Mouse (Mus musculus) heart, embryonic 15.5 days (tissue): Measurements from ENCODE around the gene Wdr31. TPM values are rescaled to one million over a fixed set of nuclear protein-coding genes. Genes with fewer than 3 reads are reported as not detected.

Source experiments
- ATAC-seq: fragments of 200-750 bp; cut with Nextera tagmentation; replicated peaks from 2 replicates; pipeline ENCODE4 v1.8.0; 2017; ENCODE audit warnings: low read depth, moderate TSS enrichment; ENCODE audit not compliant: insufficient number of reproducible peaks, insufficient read depth, low FRiP score
- H3K27ac ChIP-seq: fragments of 300-500 bp; sonication (generic); 2 replicates; pipeline ENCODE4 v1.5.1; 2015; ENCODE audit warnings: mild to moderate bottlenecking, inconsistent platforms
- H3K27me3 ChIP-seq: fragments of 300-500 bp; sonication (generic); 2 replicates; pipeline ENCODE4 v1.6.1; 2015; ENCODE audit warnings: inconsistent platforms
- H3K36me3 ChIP-seq: fragments of 300-500 bp; sonication (generic); 2 replicates; pipeline ENCODE4 v1.6.1; 2015; ENCODE audit warnings: mild to moderate bottlenecking, inconsistent platforms
- H3K4me1 ChIP-seq: fragments of 300-500 bp; sonication (generic); replicated peaks from 2 replicates; pipeline ENCODE4 v1.6.1; 2015; ENCODE audit warnings: inconsistent platforms
- H3K4me2 ChIP-seq: fragments of 300-500 bp; sonication (generic); 2 replicates; pipeline ENCODE4 v1.6.1; 2015; ENCODE audit warnings: inconsistent platforms, mild to moderate bottlenecking, moderate library complexity
- H3K4me3 ChIP-seq: fragments of 300-500 bp; sonication (generic); 2 replicates; pipeline ENCODE4 v1.5.1; 2015; ENCODE audit warnings: mild to moderate bottlenecking, inconsistent platforms
- H3K9ac ChIP-seq: fragments of 300-500 bp; sonication (generic); 2 replicates; pipeline ENCODE4 v1.6.1; 2015; ENCODE audit warnings: mild to moderate bottlenecking, inconsistent platforms
- H3K9me3 ChIP-seq: fragments of 300-500 bp; sonication (generic); replicated peaks from 2 replicates; pipeline ENCODE4 v1.6.1; 2016; ENCODE audit warnings: inconsistent platforms
- WGBS: fragments of 180-500 bp; shearing (Covaris S2); methylation state at CpG from one replicate; pipeline ENCODE4 v1.1.7; 2015; ENCODE audit warnings: mixed read lengths; 5-methylcytosine and 5-hydroxymethylcytosine counted together
- polyA plus RNA-seq: library from polyadenylated mRNA; unstranded; fragments of >200 nt; fragmentation: Nextera tagmentation; extraction: Ambion mirVana; gene quantifications from 2 replicates; pipeline ENCODE4 v1.2.1, GENCODE M21; 2015

Gene Wdr31
- 2.5 and 3.2 TPM in 2 replicates for polyA plus RNA-seq

- ATAC-seq, result peak; percentile 81
- WGBS, result under 1% methylated on average over 30 of the region's 30 CpGs
- no peak within 1 kb of the TSS for H3K27ac ChIP-seq
Measured at GRCm38 (mm10) chr4:62470598-62471051, at the start of gene Wdr31. Gene Wdr31, minus strand, starts transcription at chr4:62470896.

GRCm38 (mm10) chr4:62519849-62520233, 49.1 kb upstream of the Wdr31 start, which contains the start of gene Alad:
Gene Alad, minus strand, starts transcription at chr4:62519918.
- Histone ChIP-seq H3K4me1 (peaks cover 50% of the 10 kb centered on the region), H3K9ac (peak within 1 kb of the TSS; percentile 81), H3K36me3 (peaks cover 9% of the 10 kb centered on the region; the same call in 1 of the 2 replicates), H3K27ac (peak within 1 kb of the TSS; percentile 94), H3K4me2 (peak within 1 kb of the TSS; percentile 85), H3K4me3 (peak within 1 kb of the TSS; percentile 72), H3K9me3 (no peaks in the 10 kb centered on the region), H3K27me3 (no peaks in the 10 kb centered on the region)
- ATAC-seq, result peak; percentile 87
- under 1% methylated on average over 37 of the region's 37 CpGs for WGBS

More at GRCm38 (mm10) chr4:62470598-62471051, at the start of gene Wdr31:
- Histone ChIP-seq H3K27me3 (no peaks in the 10 kb centered on the region), H3K36me3 (no peaks in the 10 kb centered on the region), H3K9me3 (0 out of 2 replicates have a peak, but pooled peaks cover 3% of the 10 kb centered on the region), H3K4me1 (peaks cover 5% of the 10 kb centered on the region), H3K4me3 (peak within 1 kb of the TSS; percentile 78), H3K4me2 (peak within 1 kb of the TSS; percentile 95), H3K9ac (peak within 1 kb of the TSS; percentile 67; the same call in 1 of the 2 replicates)

GRCm38 (mm10) chr4:62519122-62519848, 48.6 kb upstream of the Wdr31 start:
- 1% methylated on average over 26 of the region's 26 CpGs for WGBS
- peak; percentile 41 for ATAC-seq
- Histone ChIP-seq H3K27me3 (no peaks in the 10 kb centered on the region), H3K4me2 (peak overlapping the region; percentile 85), H3K27ac (peak overlapping the region; percentile 94), H3K9ac (peak overlapping the region; percentile 81), H3K36me3 (peaks cover 9% of the 10 kb centered on the region; the same call in 1 of the 2 replicates), H3K9me3 (no peaks in the 10 kb centered on the region), H3K4me1 (peaks cover 48% of the 10 kb centered on the region), H3K4me3 (peak overlapping the region; percentile 72)

- H3K27me3 ChIP-seq, result no peaks in the 10 kb centered on the region
- H3K27ac ChIP-seq, result peak overlapping the region; percentile 94
- H3K9me3 ChIP-seq, result no peaks in the 10 kb centered on the region
- peak overlapping the region; percentile 81 for H3K9ac ChIP-seq
- no peak for ATAC-seq
- 40% methylated on average over 13 of the region's 13 CpGs for WGBS
- H3K4me2 ChIP-seq, result peak overlapping the region; percentile 85
- peaks cover 9% of the 10 kb centered on the region; the same call in 1 of the 2 replicates for H3K36me3 ChIP-seq
- peak overlapping the region; percentile 72 for H3K4me3 ChIP-seq
- H3K4me1 ChIP-seq, result peaks cover 46% of the 10 kb centered on the region
Measured at GRCm38 (mm10) chr4:62518416-62519121, 47.9 kb upstream of the Wdr31 start.

GRCm38 (mm10) chr4:62517538-62518415, 47.1 kb upstream of the Wdr31 start:
- no peaks in the 10 kb centered on the region for H3K27me3 ChIP-seq
- ATAC-seq, result no peak
- H3K9me3 ChIP-seq, result no peaks in the 10 kb centered on the region
- WGBS, result 71% methylated on average over 10 of the region's 10 CpGs
- H3K27ac ChIP-seq, result peak overlapping the region; percentile 68; the same call in 1 of the 2 replicates
- H3K4me2 ChIP-seq, result peak overlapping the region; percentile 85
- H3K4me3 ChIP-seq, result peak overlapping the region; percentile 72; the same call in 1 of the 2 replicates
- H3K36me3 ChIP-seq, result peaks cover 8% of the 10 kb centered on the region; the same call in 1 of the 2 replicates
- H3K4me1 ChIP-seq, result peaks cover 46% of the 10 kb centered on the region
- H3K9ac ChIP-seq, result no peak overlapping the region

GRCm38 (mm10) chr4:62517046-62517445, 46.4 kb upstream of the Wdr31 start:
- Histone ChIP-seq H3K27me3 (no peaks in the 10 kb centered on the region), H3K9ac (no peak overlapping the region), H3K4me1 (peaks cover 46% of the 10 kb centered on the region), H3K4me2 (no peak overlapping the region), H3K27ac (peak overlapping the region; percentile 68), H3K9me3 (no peaks in the 10 kb centered on the region), H3K4me3 (no peak overlapping the region), H3K36me3 (peaks cover 10% of the 10 kb centered on the region)
- no peak for ATAC-seq
- 84% methylated on average over 8 of the region's 8 CpGs for WGBS

GRCm38 (mm10) chr4:62516579-62516978, 45.9 kb upstream of the Wdr31 start:
- Histone ChIP-seq H3K36me3 (peaks cover 15% of the 10 kb centered on the region), H3K4me2 (0 out of 2 replicates have a peak overlapping the region, but pooled peaks have one; percentile 24), H3K9ac (no peak overlapping the region), H3K4me3 (no peak overlapping the region), H3K27me3 (no peaks in the 10 kb centered on the region), H3K27ac (peak overlapping the region; percentile 68), H3K4me1 (peaks cover 46% of the 10 kb centered on the region), H3K9me3 (no peaks in the 10 kb centered on the region)
- 32% methylated on average over 1 of the region's 1 CpGs for WGBS
- no peak for ATAC-seq

- ATAC-seq, result no peak
- Histone ChIP-seq H3K36me3 (peaks cover 20% of the 10 kb centered on the region), H3K9me3 (no peaks in the 10 kb centered on the region), H3K9ac (no peak overlapping the region), H3K4me2 (0 out of 2 replicates have a peak overlapping the region, but pooled peaks have one; percentile 2), H3K27me3 (no peaks in the 10 kb centered on the region), H3K27ac (peak overlapping the region; percentile 68), H3K4me3 (no peak overlapping the region), H3K4me1 (peaks cover 46% of the 10 kb centered on the region)
- WGBS, result 42% methylated on average over 2 of the region's 2 CpGs
Measured at GRCm38 (mm10) chr4:62516079-62516478, 45.4 kb upstream of the Wdr31 start.

- H3K36me3 ChIP-seq, result peaks cover 26% of the 10 kb centered on the region
- H3K9ac ChIP-seq, result no peak overlapping the region
- no peaks in the 10 kb centered on the region for H3K27me3 ChIP-seq
- 36% methylated on average over 3 of the region's 3 CpGs for WGBS
- ATAC-seq, result no peak
- 0 out of 2 replicates have a peak overlapping the region, but pooled peaks have one; percentile 2 for H3K4me2 ChIP-seq
- peak overlapping the region; percentile 68 for H3K27ac ChIP-seq
- no peak overlapping the region for H3K4me3 ChIP-seq
- H3K4me1 ChIP-seq, result peaks cover 44% of the 10 kb centered on the region
- H3K9me3 ChIP-seq, result no peaks in the 10 kb centered on the region
Measured at GRCm38 (mm10) chr4:62515490-62515889, 44.8 kb upstream of the Wdr31 start.

GRCm38 (mm10) chr4:62514995-62515394, 44.3 kb upstream of the Wdr31 start:
- Histone ChIP-seq H3K9me3 (no peaks in the 10 kb centered on the region), H3K4me1 (peaks cover 43% of the 10 kb centered on the region), H3K36me3 (peaks cover 30% of the 10 kb centered on the region), H3K4me3 (no peak overlapping the region), H3K4me2 (no peak overlapping the region), H3K9ac (no peak overlapping the region), H3K27me3 (no peaks in the 10 kb centered on the region), H3K27ac (peak overlapping the region; percentile 68)
- WGBS, result 67% methylated on average over 7 of the region's 7 CpGs
- no peak for ATAC-seq
